10 mouse cellular contexts compared by ENCODE assay signal in the genomic region with DNA sequence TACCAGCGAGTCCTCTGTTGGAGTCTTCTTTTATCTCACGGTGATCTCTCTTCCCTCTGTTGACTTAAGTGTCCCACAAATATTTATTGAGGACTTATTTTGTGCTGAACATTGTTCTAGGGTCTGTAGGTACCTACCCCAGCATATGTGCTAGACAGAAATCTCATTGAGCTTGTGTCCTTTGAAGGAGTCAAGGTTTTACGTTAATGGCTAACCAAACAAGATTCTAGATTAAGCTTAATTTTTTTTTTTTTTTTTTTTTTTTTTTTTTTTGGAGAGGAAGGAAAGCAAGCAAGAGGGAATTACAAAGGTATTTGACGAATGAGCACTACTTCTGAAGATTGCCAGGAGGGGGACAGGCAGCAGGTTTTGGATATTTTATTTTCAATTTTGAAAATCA.
DNase-seq lines count a peak whose midpoint lies in the region; ATAC-seq and TF ChIP-seq lines count a peak whose summit lies in the region.
"Had no signal": no experiment of that assay in that cellular context is flagged by ENCODE, and none has a peak within 500 bp of the region (broad histone marks: within the 10 kb centered on the region; RNA-seq: fewer than 3 reads in every experiment).

No protein-coding gene starts in this region.

- no peak for ATAC-seq in heart, embryonic 13.5 days (ENCODE audit: extremely low read depth, insufficient number of reproducible peaks, low FRiP score, low TSS enrichment)
- ATAC-seq in liver, postnatal 0 days = no peak

- no peak for TF ChIP-seq POLR2A in lung, adult 2 months (IDR thresholded peaks at IDR 0.05; ENCODE audit: borderline replicate concordance, extremely low read depth, low read depth, low read length)
- TF ChIP-seq POLR2A in embryonic fibroblast, embryonic 13.5 days (IDR thresholded peaks at IDR 0.05; ENCODE audit: low read depth, low read length) = no peak

- DNase-seq in heart, postnatal 10 days = no peak
- DNase-seq in lung, adult 2 months = no peak
- DNase-seq in lung, postnatal 36 days = no peak
- DNase-seq in liver, postnatal 0 days = no peak
- DNase-seq in cerebellum, adult 11 months = no peak
- no peak for DNase-seq in left cerebral cortex, adult 8-10 months (ENCODE audit: low spot score in 2 of 2)

- H3K4me2 ChIP-seq in heart, embryonic 13.5 days = peak overlapping the region; percentile 68
- H3K4me2 ChIP-seq in liver, postnatal 0 days (ENCODE audit: low read depth, low read length) = peak overlapping the region; percentile 73

- no peaks in the 10 kb centered on the region for H3K27me3 ChIP-seq in heart, embryonic 13.5 days (replicated peaks)
- no peaks in the 10 kb centered on the region for H3K27me3 ChIP-seq in liver, postnatal 0 days (ENCODE audit: insufficient read depth, low read length)
- H3K27me3 ChIP-seq: CH12.LX had no signal

- H3K9me3 ChIP-seq in heart, embryonic 13.5 days = no peaks in the 10 kb centered on the region
- H3K9me3 ChIP-seq in liver, postnatal 0 days (ENCODE audit: low read length) = no peaks in the 10 kb centered on the region
- H3K9me3 ChIP-seq: neural tube, embryonic 12.5 days had no signal

- intact Hi-C loops in heart, postnatal 10 days (cut with DNase I) = loop anchor here (5.0 kb wide), 2 partner anchors 100 to 260 kb away; no protein-coding TSS in a partner anchor

- no peaks in the 10 kb centered on the region for H3K36me3 ChIP-seq in heart, embryonic 13.5 days
- H3K36me3 ChIP-seq in liver, postnatal 0 days (replicated peaks; ENCODE audit: insufficient read depth, low read length) = no peaks in the 10 kb centered on the region
- H3K36me3 ChIP-seq: neural tube, embryonic 12.5 days had no signal

- H3K4me3 ChIP-seq in heart, embryonic 13.5 days = peak overlapping the region; percentile 56
- peak overlapping the region; percentile 47 for H3K4me3 ChIP-seq in lung, adult 2 months (replicated peaks; ENCODE audit: extremely low read depth, low read depth, low read length)
- peak overlapping the region; percentile 44; the same call in 1 of the 2 replicates for H3K4me3 ChIP-seq in embryonic fibroblast, embryonic 13.5 days (ENCODE audit: insufficient read depth, low read length)
- H3K4me3 ChIP-seq in liver, postnatal 0 days (ENCODE audit: low read depth, low read length) = peak overlapping the region; percentile 50

- TF ChIP-seq CTCF in lung, adult 2 months (IDR thresholded peaks at IDR 0.05; ENCODE audit: insufficient read depth, low read length) = no peak
- no peak for TF ChIP-seq CTCF in embryonic fibroblast, embryonic 13.5 days (IDR thresholded peaks at IDR 0.05; ENCODE audit: borderline replicate concordance, insufficient read depth, low read length)
- TF ChIP-seq CTCF in liver, postnatal 0 days (IDR thresholded peaks at IDR 0.05; ENCODE audit: low read depth) = no peak

- no peak for TF ChIP-seq EP300 in liver, postnatal 0 days (IDR thresholded peaks at IDR 0.05; ENCODE audit: low read depth)

- 44% methylated on average over 4 of the region's 4 CpGs for WGBS in heart, embryonic 13.5 days
- 37% methylated on average over 4 of the region's 4 CpGs for WGBS in lung, adult 2 months
- WGBS in liver, postnatal 0 days (ENCODE audit: insufficient replicate concordance) = 24% methylated on average over 4 of the region's 4 CpGs

- no peak overlapping the region for H3K9ac ChIP-seq in heart, embryonic 13.5 days
- H3K9ac ChIP-seq in liver, postnatal 0 days (replicated peaks) = no peak overlapping the region
- H3K9ac ChIP-seq: neural tube, embryonic 12.5 days had no signal

- H3K4me1 ChIP-seq in heart, embryonic 13.5 days = peaks cover 4% of the 10 kb centered on the region; the same call in 1 of the 2 replicates
- peaks cover 2% of the 10 kb centered on the region; the same call in 1 of the 2 replicates for H3K4me1 ChIP-seq in lung, adult 2 months (ENCODE audit: control insufficient read depth, insufficient read depth, low read length)
- H3K4me1 ChIP-seq in embryonic fibroblast, embryonic 13.5 days (ENCODE audit: control insufficient read depth, insufficient read depth, low read length) = no peaks in the 10 kb centered on the region
- no peaks in the 10 kb centered on the region; the same call in 1 of the 2 replicates for H3K4me1 ChIP-seq in liver, postnatal 0 days (ENCODE audit: insufficient read depth)
- H3K4me1 ChIP-seq: neural tube, embryonic 12.5 days had no signal

- H3K27ac ChIP-seq in heart, embryonic 13.5 days (replicated peaks) = no peak overlapping the region
- no peak overlapping the region for H3K27ac ChIP-seq in embryonic fibroblast, embryonic 13.5 days (ENCODE audit: insufficient read depth, low read length)
- no peak overlapping the region for H3K27ac ChIP-seq in liver, postnatal 0 days (ENCODE audit: low read depth)
- H3K27ac ChIP-seq: neural tube, embryonic 12.5 days had no signal
